Mouse (Mus musculus) frontal cortex, postnatal 25 days (tissue): ENCODE results near the gene Ndufaf5.
"Not testable (repeated sequence)": the region's sequence is repeated elsewhere in the genome, so short reads cannot be mapped to it uniquely, and the experiment has no call there.

Experiments used
- DNase-seq, 2 experiments: peaks; one replicate each; pipeline ENCODE4 v3.0.0; 2022; ENCODE audit warnings: low spot score in 2 of 2

The Ndufaf5 gene

GRCm38 (mm10) chr2:140170127-140170802, at the start of gene Ndufaf5, which contains the start of gene Esf1:
TSS of gene Ndufaf5 (plus strand) at chr2:140170649.
TSS of gene Esf1 (minus strand) at chr2:140170564.
- DNase-seq = peak; percentile 99

- no peak for DNase-seq
Measured at GRCm38 (mm10) chr2:140125516-140125915, 44.9 kb upstream of the Ndufaf5 start.

- DNase-seq = not testable (repeated sequence)
Measured at GRCm38 (mm10) chr2:140151743-140152142, 18.7 kb upstream of the Ndufaf5 start, which contains the start of gene Gm17374. TSS of gene Gm17374 (plus strand) at chr2:140152043.

- DNase-seq = no peak
Measured at GRCm38 (mm10) chr2:140159186-140159730, 11.2 kb upstream of the Ndufaf5 start.

GRCm38 (mm10) chr2:140163351-140163854, 7.0 kb upstream of the Ndufaf5 start:
- no peak for DNase-seq

- no peak for DNase-seq
Measured at GRCm38 (mm10) chr2:140169057-140169456, 1.4 kb upstream of the Ndufaf5 start.

- no peak for DNase-seq
Measured at GRCm38 (mm10) chr2:140170803-140171553, 529 bp downstream of the Ndufaf5 start.

- not testable (repeated sequence) for DNase-seq
Measured at GRCm38 (mm10) chr2:140185685-140186210, 15.3 kb downstream of the Ndufaf5 start.

- DNase-seq = no peak
Measured at GRCm38 (mm10) chr2:140200713-140201112, 30.3 kb downstream of the Ndufaf5 start.

GRCm38 (mm10) chr2:140202573-140202972, 32.1 kb downstream of the Ndufaf5 start:
- no peak for DNase-seq

- no peak for DNase-seq
Measured at GRCm38 (mm10) chr2:140203756-140204155, 33.3 kb downstream of the Ndufaf5 start.

- DNase-seq = no peak
Measured at GRCm38 (mm10) chr2:140214519-140215027, 44.1 kb downstream of the Ndufaf5 start.

- DNase-seq = no peak
Measured at GRCm38 (mm10) chr2:140215415-140215814, 45.0 kb downstream of the Ndufaf5 start.

- DNase-seq = no peak
Measured at GRCm38 (mm10) chr2:140215965-140216364, 45.5 kb downstream of the Ndufaf5 start.

- DNase-seq = no peak
Measured at GRCm38 (mm10) chr2:140220325-140220724, 49.9 kb downstream of the Ndufaf5 start.

GRCm38 (mm10) chr2:140230295-140230694, 59.8 kb downstream of the Ndufaf5 start:
- DNase-seq = no peak

- no peak for DNase-seq
Measured at GRCm38 (mm10) chr2:140237245-140237644, 66.8 kb downstream of the Ndufaf5 start.

- no peak for DNase-seq
Measured at GRCm38 (mm10) chr2:140242398-140242797, 71.9 kb downstream of the Ndufaf5 start.

- DNase-seq = no peak
Measured at GRCm38 (mm10) chr2:140243105-140243504, 72.7 kb downstream of the Ndufaf5 start.
